Mouse (Mus musculus) right cerebral cortex, postnatal 25 days (tissue): ENCODE results near the gene Pla2g15.

Experiments
- DNase-seq: peaks from one replicate; pipeline ENCODE4 v3.0.0; 2022

Gene Pla2g15

GRCm38 (mm10) chr8:106135672-106136071, 14.5 kb upstream of the Pla2g15 start:
- DNase-seq: no peak

GRCm38 (mm10) chr8:106136156-106137130, 13.8 kb upstream of the Pla2g15 start, which contains the start of gene Esrp2:
Gene Esrp2 (minus strand): TSS chr8:106136974.
- DNase-seq: no peak

GRCm38 (mm10) chr8:106137218-106137905, 12.8 kb upstream of the Pla2g15 start:
- DNase-seq: no peak

- peak; percentile 55 for DNase-seq
Measured at GRCm38 (mm10) chr8:106137906-106138477, 12.2 kb upstream of the Pla2g15 start.

GRCm38 (mm10) chr8:106138616-106139015, 11.6 kb upstream of the Pla2g15 start:
- no peak for DNase-seq

GRCm38 (mm10) chr8:106140191-106140590, 10.0 kb upstream of the Pla2g15 start:
- DNase-seq: no peak

- peak; percentile 77 for DNase-seq
Measured at GRCm38 (mm10) chr8:106140769-106141168, 9.4 kb upstream of the Pla2g15 start.

- no peak for DNase-seq
Measured at GRCm38 (mm10) chr8:106145331-106145730, 4.9 kb upstream of the Pla2g15 start.

GRCm38 (mm10) chr8:106146014-106146413, 4.2 kb upstream of the Pla2g15 start:
- DNase-seq: no peak

GRCm38 (mm10) chr8:106147868-106148565, 2.2 kb upstream of the Pla2g15 start:
- no peak for DNase-seq

GRCm38 (mm10) chr8:106149025-106149424, 1.2 kb upstream of the Pla2g15 start:
- no peak for DNase-seq

GRCm38 (mm10) chr8:106150653-106151000, 428 bp downstream of the Pla2g15 start:
- DNase-seq: no peak

GRCm38 (mm10) chr8:106151041-106151440, 842 bp downstream of the Pla2g15 start:
- DNase-seq: no peak

- no peak for DNase-seq
Measured at GRCm38 (mm10) chr8:106152876-106153275, 2.7 kb downstream of the Pla2g15 start.

- DNase-seq: no peak
Measured at GRCm38 (mm10) chr8:106157419-106157818, 7.2 kb downstream of the Pla2g15 start.

- DNase-seq: no peak
Measured at GRCm38 (mm10) chr8:106158381-106158780, 8.2 kb downstream of the Pla2g15 start.

- no peak for DNase-seq
Measured at GRCm38 (mm10) chr8:106159876-106160275, 9.7 kb downstream of the Pla2g15 start.

GRCm38 (mm10) chr8:106163251-106163650, 13.1 kb downstream of the Pla2g15 start:
- DNase-seq: no peak

- peak; percentile 59 for DNase-seq
Measured at GRCm38 (mm10) chr8:106165460-106165859, 15.3 kb downstream of the Pla2g15 start.

GRCm38 (mm10) chr8:106168356-106169016, 18.3 kb downstream of the Pla2g15 start, which contains the start of gene Slc7a6:
Gene Slc7a6 (plus strand): TSS chr8:106168857.
- peak; percentile 93 for DNase-seq

- DNase-seq: no peak
Measured at GRCm38 (mm10) chr8:106169017-106169933, 19.1 kb downstream of the Pla2g15 start.
